Comparison of ENCODE assay signal across 13 mouse cellular contexts in the genomic region with DNA sequence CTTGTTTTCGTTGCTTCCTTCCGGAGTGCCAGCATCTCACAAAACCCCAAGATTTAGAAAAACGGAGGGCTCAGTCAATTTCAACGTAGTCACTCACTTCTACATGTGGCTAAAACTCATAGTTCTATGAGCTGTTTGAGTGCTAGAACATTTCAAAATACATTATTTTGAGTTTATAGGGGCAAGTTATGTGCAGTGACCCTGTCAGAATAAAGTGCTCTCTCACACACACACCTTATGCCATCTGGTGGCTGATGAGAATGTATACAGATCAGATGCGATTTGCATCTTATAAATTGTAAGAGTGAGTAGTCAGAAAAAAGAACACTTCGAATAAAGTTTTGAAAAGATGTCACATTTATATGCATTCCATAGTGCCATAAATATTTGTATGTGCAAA. TPM values are rescaled to one million over a fixed set of nuclear protein-coding genes. Genes with fewer than 3 reads are reported as not detected.
DNase-seq lines count a peak whose midpoint lies in the region; ATAC-seq and TF ChIP-seq lines count a peak whose summit lies in the region.
"Had no signal": no experiment of that assay in that cellular context is flagged by ENCODE, and none has a peak within 500 bp of the region (broad histone marks: within the 10 kb centered on the region; RNA-seq: fewer than 3 reads in every experiment).

No protein-coding gene starts in this region.

- intact Hi-C loops in gastrocnemius, adult 2 months (cut with DNase I), result no loop called here

- H3K36me3 ChIP-seq in limb, embryonic 14.5 days (ENCODE audit: control insufficient read depth, insufficient read depth, low read length), result no peaks in the 10 kb centered on the region
- H3K36me3 ChIP-seq in limb, embryonic 10.5 days, result no peaks in the 10 kb centered on the region
- H3K36me3 ChIP-seq in CH12.LX (replicated peaks in 1 of 2; ENCODE audit: control insufficient read depth in 1 of 2, insufficient read depth in 1 of 2, low read length in 1 of 2), result no peaks in the 10 kb centered on the region

- H3K79me2 ChIP-seq in CH12.LX (replicated peaks; ENCODE audit: control insufficient read depth, extremely low read depth, insufficient read depth, poor library complexity, severe bottlenecking), result no peaks in the 10 kb centered on the region

- H3K9ac ChIP-seq in limb, embryonic 14.5 days (ENCODE audit: low read depth, low read length, severe bottlenecking), result no peak overlapping the region
- no peak overlapping the region for H3K9ac ChIP-seq in CH12.LX (ENCODE audit: insufficient read depth, low read depth)

- no peak; the same call in 1 of the 2 replicates for TF ChIP-seq RAD21 in CH12.LX (IDR thresholded peaks at IDR 0.05; ENCODE audit: low read depth, low read length)

- no peaks in the 10 kb centered on the region for H3K9me3 ChIP-seq in limb, embryonic 14.5 days (ENCODE audit: control insufficient read depth, low read length)
- no peaks in the 10 kb centered on the region for H3K9me3 ChIP-seq in limb, embryonic 10.5 days (replicated peaks)
- peaks cover 4% of the 10 kb centered on the region for H3K9me3 ChIP-seq in CH12.LX (replicated peaks; ENCODE audit: low read length)

- no peak overlapping the region for H3K27ac ChIP-seq in gastrocnemius, adult 2 months
- H3K27ac ChIP-seq in limb, embryonic 14.5 days (replicated peaks; ENCODE audit: low read depth, low read length), result no peak overlapping the region
- no peak overlapping the region for H3K27ac ChIP-seq in limb, embryonic 10.5 days
- no peak overlapping the region for H3K27ac ChIP-seq in CH12.LX (ENCODE audit: insufficient read depth, low read depth)
- no peak overlapping the region for H3K27ac ChIP-seq in cortical plate, adult 2 months (ENCODE audit: insufficient read depth, low read length)

- peaks cover 2% of the 10 kb centered on the region; the same call in 1 of the 2 replicates for H3K4me1 ChIP-seq in limb, embryonic 14.5 days (ENCODE audit: control insufficient read depth, insufficient read depth, low read length)
- H3K4me1 ChIP-seq in limb, embryonic 10.5 days, result peaks cover 9% of the 10 kb centered on the region
- no peaks in the 10 kb centered on the region for H3K4me1 ChIP-seq in CH12.LX (ENCODE audit: control insufficient read depth in 1 of 2, insufficient read depth in 2 of 2)
- no peaks in the 10 kb centered on the region for H3K4me1 ChIP-seq in cortical plate, adult 2 months (ENCODE audit: control insufficient read depth, insufficient read depth, low read length)

- H3K4me2 ChIP-seq in limb, embryonic 14.5 days (replicated peaks; ENCODE audit: low read depth, low read length, severe bottlenecking), result no peak overlapping the region
- H3K4me2 ChIP-seq in CH12.LX (ENCODE audit: insufficient read depth, low read depth, poor library complexity, severe bottlenecking), result no peak overlapping the region

- no peak for TF ChIP-seq POLR2A in limb, embryonic 14.5 days (IDR thresholded peaks at IDR 0.05; ENCODE audit: borderline replicate concordance, extremely low read depth, insufficient read depth, insufficient read length)
- no peak for TF ChIP-seq POLR2A in CH12.LX (IDR thresholded peaks at IDR 0.05; ENCODE audit: low read depth, low read length)
- no peak for TF ChIP-seq POLR2A in cortical plate, adult 2 months (IDR thresholded peaks at IDR 0.05; ENCODE audit: extremely low read depth, insufficient read depth, low read length)

- TF ChIP-seq EP300 in CH12.LX (IDR thresholded peaks at IDR 0.05; ENCODE audit: low read length), result no peak

- in situ Hi-C loops in CH12.LX (cut with MboI; ENCODE audit: low pct_ligation_motif_present, low pct_unique_long_range_greater_than_20kb, low sequenced_read_pairs), result no loop called here

- 66% methylated on average over 6 of the region's 6 CpGs for WGBS in limb, embryonic 14.5 days
- 72% methylated on average over 6 of the region's 6 CpGs for WGBS in limb, embryonic 10.5 days

- dilution Hi-C loops in CH12.LX (cut with MboI; ENCODE audit: extremely low pct_ligation_motif_present, extremely low pct_unique_long_range_greater_than_20kb, low sequenced_read_pairs), result no loop called here

- TF ChIP-seq CTCF in gastrocnemius, adult 2 months (IDR thresholded peaks at IDR 0.05), result peak; percentile 57
- 0 out of 4 replicates have a peak, but pooled peaks of 1 of the 2 experiments have one; percentile 21 for TF ChIP-seq CTCF in CH12.LX (conservative IDR thresholded peaks at IDR 0.05 in 1 of 2, IDR thresholded peaks at IDR 0.05 in 1 of 2; ENCODE audit: low read depth in 2 of 2, low read length in 2 of 2)
- peak; percentile 12; the same call in 1 of the 2 replicates for TF ChIP-seq CTCF in cortical plate, adult 2 months (IDR thresholded peaks at IDR 0.05; ENCODE audit: extremely low read depth, insufficient read depth, low read length)

- no peaks in the 10 kb centered on the region for H3K27me3 ChIP-seq in limb, embryonic 14.5 days (ENCODE audit: control insufficient read depth, insufficient read depth, low read length)
- H3K27me3 ChIP-seq in limb, embryonic 10.5 days (ENCODE audit: low read depth, poor library complexity, severe bottlenecking), result no peaks in the 10 kb centered on the region
- H3K27me3 ChIP-seq in CH12.LX (replicated peaks), result no peaks in the 10 kb centered on the region

- no peak overlapping the region for H3K4me3 ChIP-seq in gastrocnemius, adult 2 months
- H3K4me3 ChIP-seq in limb, embryonic 14.5 days (replicated peaks; ENCODE audit: low read length), result no peak overlapping the region
- no peak overlapping the region for H3K4me3 ChIP-seq in limb, embryonic 10.5 days
- H3K4me3 ChIP-seq in CH12.LX (replicated peaks in 1 of 3; ENCODE audit: low read depth in 2 of 3, low read length in 2 of 3, poor library complexity in 1 of 3), result no peak overlapping the region
- no peak overlapping the region for H3K4me3 ChIP-seq in cortical plate, adult 2 months (ENCODE audit: insufficient read depth, low read length)

- ATAC-seq in limb, embryonic 14.5 days (ENCODE audit: low FRiP score, low read depth), result no peak

- DNase-seq in gastrocnemius, adult 2 months, result no peak
- no peak for DNase-seq in gastrocnemius, adult 18-20 months (ENCODE audit: low spot score)
- DNase-seq in limb, embryonic 14.5 days (ENCODE audit: low spot score), result peak; percentile 49
- no peak for DNase-seq in limb, embryonic 10.5 days (ENCODE audit: low spot score)
- no peak for DNase-seq in CH12.LX (ENCODE audit: extremely low read depth)
- no peak for DNase-seq in urinary bladder, postnatal 25 days (ENCODE audit: low spot score)
- DNase-seq: cerebellum, postnatal 36 days; lung, postnatal 36 days had no signal

TF ChIP-seq in CH12.LX, 34 proteins besides CTCF, POLR2A, EP300 and RAD21:
- TF ChIP-seq SMC3 (IDR thresholded peaks at IDR 0.05; ENCODE audit: low read depth, low read length) (peak; percentile 28), NRF1 (IDR thresholded peaks at IDR 0.05; ENCODE audit: low read depth, low read length) (no peak)

RNA-seq across cellular contexts. Expression of gene Ube2u, which starts 55.0 kb away (rescaled TPM):
- total RNA-seq in gastrocnemius, adult 2 months (2021), result not detected
- not detected for total RNA-seq in gastrocnemius, adult 18-20 months (2021)
- polyA plus RNA-seq in limb, embryonic 14.5 days (2012; rRNA removed), result 0.04 and 0.10 TPM in 2 replicates
- polyA plus RNA-seq in limb, embryonic 14.5 days (2014; fragmentation: Nextera tagmentation; extraction: Ambion mirVana), result not detected in 2 replicates
- 0.75 and 0.86 TPM in 2 replicates for polyA plus RNA-seq in limb, embryonic 10.5 days (2016; fragmentation: Nextera tagmentation; extraction: Ambion mirVana)
- total RNA-seq in CH12.LX (2012; rRNA removed) (not detected in 2 replicates), CH12.LX (2014; rRNA removed) (not detected in 2 replicates)
- polyA plus RNA-seq in CH12.LX (2012; ENCODE audit: insufficient read length, low read depth), result not detected in 2 replicates
- polyA plus RNA-seq in cortical plate, adult 2 months (2012; rRNA removed), result not detected in 2 replicates
- total RNA-seq: granulocyte monocyte progenitor cell, adult 5-6 weeks; hematopoietic stem cell, adult 5-6 weeks; left cerebral cortex, postnatal 10 days had no signal
- polyA plus RNA-seq: thymus, postnatal 0 days had no signal
